Mouse (Mus musculus): ENCODE data around the gene Spata31d1a. TPM values are rescaled to one million over a fixed set of nuclear protein-coding genes. Genes with fewer than 3 reads are reported as not detected.
"Not testable (repeated sequence)": the region's sequence is repeated elsewhere in the genome, so short reads cannot be mapped to it uniquely, and the experiment has no call there.

Gene Spata31d1a
- polyA plus RNA-seq, 1 experiment: 0.08 TPM

- DNase-seq: no peak
- H3K27me3 ChIP-seq (ENCODE audit: control insufficient read depth, insufficient read depth, low read length): no peaks in the 10 kb centered on the region
- no peak for TF ChIP-seq CTCF (IDR thresholded peaks at IDR 0.05; ENCODE audit: borderline replicate concordance, control insufficient read depth, extremely low read depth, insufficient read depth, low read length, poor library complexity)
- TF ChIP-seq POLR2A (IDR thresholded peaks at IDR 0.05; ENCODE audit: control insufficient read depth, extremely low read depth, insufficient read depth, low read length, poor library complexity): no peak
- H3K36me3 ChIP-seq (ENCODE audit: control insufficient read depth, insufficient read depth, low read length): no peaks in the 10 kb centered on the region
- 92% methylated on average over 11 of the region's 11 CpGs for WGBS
- H3K27ac ChIP-seq (ENCODE audit: control insufficient read depth, insufficient read depth, low read length): no peak overlapping the region
- H3K4me3 ChIP-seq (ENCODE audit: control insufficient read depth, insufficient read depth, low read length): no peak overlapping the region
- peaks cover 3% of the 10 kb centered on the region; the same call in 1 of the 2 replicates for H3K4me1 ChIP-seq (replicated peaks; ENCODE audit: control insufficient read depth, insufficient read depth, low read length)
These were observed 31.0 kb upstream of the Spata31d1a start for GRCm38 (mm10) chr13:59741096-59741495.

- no peak for TF ChIP-seq CTCF (IDR thresholded peaks at IDR 0.05; ENCODE audit: borderline replicate concordance, control insufficient read depth, extremely low read depth, insufficient read depth, low read length, poor library complexity)
- no peak for TF ChIP-seq POLR2A (IDR thresholded peaks at IDR 0.05; ENCODE audit: control insufficient read depth, extremely low read depth, insufficient read depth, low read length, poor library complexity)
- no peak overlapping the region for H3K4me3 ChIP-seq (ENCODE audit: control insufficient read depth, insufficient read depth, low read length)
- DNase-seq: no peak
- WGBS: 92% methylated on average over 4 of the region's 4 CpGs
- no peak overlapping the region for H3K27ac ChIP-seq (ENCODE audit: control insufficient read depth, insufficient read depth, low read length)
- H3K27me3 ChIP-seq (ENCODE audit: control insufficient read depth, insufficient read depth, low read length): no peaks in the 10 kb centered on the region
- no peaks in the 10 kb centered on the region for H3K36me3 ChIP-seq (ENCODE audit: control insufficient read depth, insufficient read depth, low read length)
- H3K4me1 ChIP-seq (replicated peaks; ENCODE audit: control insufficient read depth, insufficient read depth, low read length): no peaks in the 10 kb centered on the region
These were observed 29.3 kb upstream of the Spata31d1a start for GRCm38 (mm10) chr13:59739397-59739796.

- TF ChIP-seq CTCF (IDR thresholded peaks at IDR 0.05; ENCODE audit: borderline replicate concordance, control insufficient read depth, extremely low read depth, insufficient read depth, low read length, poor library complexity) (no peak), POLR2A (IDR thresholded peaks at IDR 0.05; ENCODE audit: control insufficient read depth, extremely low read depth, insufficient read depth, low read length, poor library complexity) (no peak)
- no peaks in the 10 kb centered on the region for H3K36me3 ChIP-seq (ENCODE audit: control insufficient read depth, insufficient read depth, low read length)
- WGBS: 99% methylated on average over 2 of the region's 2 CpGs
These were observed 28.3 kb upstream of the Spata31d1a start for GRCm38 (mm10) chr13:59738455-59738854.

GRCm38 (mm10) chr13:59735190-59735589 lies 25.1 kb upstream of the Spata31d1a start:
- no peak for TF ChIP-seq POLR2A (IDR thresholded peaks at IDR 0.05; ENCODE audit: control insufficient read depth, extremely low read depth, insufficient read depth, low read length, poor library complexity)
- TF ChIP-seq CTCF (IDR thresholded peaks at IDR 0.05; ENCODE audit: borderline replicate concordance, control insufficient read depth, extremely low read depth, insufficient read depth, low read length, poor library complexity): no peak
- Histone ChIP-seq H3K4me3 (ENCODE audit: control insufficient read depth, insufficient read depth, low read length) (no peak overlapping the region), H3K27ac (ENCODE audit: control insufficient read depth, insufficient read depth, low read length) (no peak overlapping the region), H3K36me3 (ENCODE audit: control insufficient read depth, insufficient read depth, low read length) (no peaks in the 10 kb centered on the region), H3K27me3 (ENCODE audit: control insufficient read depth, insufficient read depth, low read length) (no peaks in the 10 kb centered on the region), H3K4me1 (replicated peaks; ENCODE audit: control insufficient read depth, insufficient read depth, low read length) (no peaks in the 10 kb centered on the region)
- WGBS: 26% methylated on average over 3 of the region's 3 CpGs
- no peak for DNase-seq

More at GRCm38 (mm10) chr13:59738455-59738854, 28.3 kb upstream of the Spata31d1a start:
- no peak for DNase-seq
- no peak overlapping the region for H3K4me3 ChIP-seq (ENCODE audit: control insufficient read depth, insufficient read depth, low read length)
- H3K4me1 ChIP-seq (replicated peaks; ENCODE audit: control insufficient read depth, insufficient read depth, low read length): no peaks in the 10 kb centered on the region
- H3K27me3 ChIP-seq (ENCODE audit: control insufficient read depth, insufficient read depth, low read length): no peaks in the 10 kb centered on the region
- no peak overlapping the region for H3K27ac ChIP-seq (ENCODE audit: control insufficient read depth, insufficient read depth, low read length)

- not testable (repeated sequence) for H3K27me3 ChIP-seq (ENCODE audit: control insufficient read depth, insufficient read depth, low read length); DNase-seq; H3K36me3 ChIP-seq (ENCODE audit: control insufficient read depth, insufficient read depth, low read length); H3K4me3 ChIP-seq (ENCODE audit: control insufficient read depth, insufficient read depth, low read length); H3K4me1 ChIP-seq (replicated peaks; ENCODE audit: control insufficient read depth, insufficient read depth, low read length); H3K27ac ChIP-seq (ENCODE audit: control insufficient read depth, insufficient read depth, low read length)
- WGBS: 55% methylated on average over 6 of the region's 6 CpGs
These were observed 24.2 kb upstream of the Spata31d1a start for GRCm38 (mm10) chr13:59734347-59734746.

- Histone ChIP-seq H3K4me3 (ENCODE audit: control insufficient read depth, insufficient read depth, low read length) (no peak overlapping the region), H3K4me1 (replicated peaks; ENCODE audit: control insufficient read depth, insufficient read depth, low read length) (no peaks in the 10 kb centered on the region), H3K36me3 (ENCODE audit: control insufficient read depth, insufficient read depth, low read length) (no peaks in the 10 kb centered on the region), H3K27me3 (ENCODE audit: control insufficient read depth, insufficient read depth, low read length) (no peaks in the 10 kb centered on the region), H3K27ac (ENCODE audit: control insufficient read depth, insufficient read depth, low read length) (no peak overlapping the region)
- TF ChIP-seq CTCF (IDR thresholded peaks at IDR 0.05; ENCODE audit: borderline replicate concordance, control insufficient read depth, extremely low read depth, insufficient read depth, low read length, poor library complexity): no peak
- no peak for TF ChIP-seq POLR2A (IDR thresholded peaks at IDR 0.05; ENCODE audit: control insufficient read depth, extremely low read depth, insufficient read depth, low read length, poor library complexity)
- WGBS: 91% methylated on average over 4 of the region's 4 CpGs
- no peak for DNase-seq
These were observed 23.8 kb upstream of the Spata31d1a start for GRCm38 (mm10) chr13:59733936-59734335.

- no peak for TF ChIP-seq POLR2A (IDR thresholded peaks at IDR 0.05; ENCODE audit: control insufficient read depth, extremely low read depth, insufficient read depth, low read length, poor library complexity)
- TF ChIP-seq CTCF (IDR thresholded peaks at IDR 0.05; ENCODE audit: borderline replicate concordance, control insufficient read depth, extremely low read depth, insufficient read depth, low read length, poor library complexity): no peak
- WGBS: 82% methylated on average over 7 of the region's 7 CpGs
- no peak for DNase-seq
- no peaks in the 10 kb centered on the region for H3K36me3 ChIP-seq (ENCODE audit: control insufficient read depth, insufficient read depth, low read length)
- no peaks in the 10 kb centered on the region for H3K27me3 ChIP-seq (ENCODE audit: control insufficient read depth, insufficient read depth, low read length)
- no peak within 1 kb of the TSS for H3K27ac ChIP-seq (ENCODE audit: control insufficient read depth, insufficient read depth, low read length)
- H3K4me3 ChIP-seq (ENCODE audit: control insufficient read depth, insufficient read depth, low read length): no peak within 1 kb of the TSS
- H3K4me1 ChIP-seq (replicated peaks; ENCODE audit: control insufficient read depth, insufficient read depth, low read length): no peaks in the 10 kb centered on the region
These were observed 21.5 kb upstream of the Spata31d1a start, which contains the start of gene Spata31d1d for GRCm38 (mm10) chr13:59731652-59732051. Gene Spata31d1d, minus strand, starts transcription at chr13:59731752.
